Mouse (Mus musculus) olfactory bulb, adult 2 months (tissue): Measurements from ENCODE around the gene Chac2. TPM values are rescaled to one million over a fixed set of nuclear protein-coding genes. Genes with fewer than 3 reads are reported as not detected.
"Not testable (repeated sequence)": the region's sequence is repeated elsewhere in the genome, so short reads cannot be mapped to it uniquely, and the experiment has no call there.

ENCODE experiments used
- H3K27ac ChIP-seq: fragments of 200-500 bp; 2 replicates; pipeline ENCODE4 v1.5.1; 2012; ENCODE audit warnings: low read depth, low read length; ENCODE audit not compliant: insufficient read depth
- H3K4me1 ChIP-seq: fragments of 200-500 bp; 2 replicates; pipeline ENCODE4 v1.6.1; 2012; ENCODE audit warnings: low read length; ENCODE audit not compliant: control insufficient read depth, insufficient read depth
- H3K4me3 ChIP-seq: fragments of 200-500 bp; 2 replicates; pipeline ENCODE4 v1.5.1; 2012; ENCODE audit warnings: mild to moderate bottlenecking, low read depth, low read length, moderate library complexity; ENCODE audit not compliant: insufficient read depth
- CTCF ChIP-seq: fragments of 200-500 bp; IDR thresholded peaks from 2 replicates; pipeline ENCODE4 v1.5.1; 2012; ENCODE audit warnings: low read depth, mild to moderate bottlenecking, low read length, moderate library complexity; ENCODE audit not compliant: insufficient read depth
- POLR2A ChIP-seq: fragments of 200-500 bp; IDR thresholded peaks from 2 replicates; pipeline ENCODE4 v1.6.1; 2012; ENCODE audit warnings: mild to moderate bottlenecking, low read depth, low read length, moderate library complexity; ENCODE audit not compliant: insufficient read depth
- WGBS: fragments of 180-500 bp; shearing (Covaris S2); methylation state at CpG from one replicate; pipeline ENCODE4 v1.1.7; 2018; 5-methylcytosine and 5-hydroxymethylcytosine counted together
- polyA plus RNA-seq: library from polyadenylated mRNA; stranded (reverse); fragments of >200 nt; gene quantifications from 2 replicates; pipeline ENCODE4 v1.2.4, GENCODE M21; 2012; ENCODE audit warnings: low replicate concordance; ENCODE audit not compliant: missing spikeins, insufficient read depth, insufficient read length

The Chac2 gene
- polyA plus RNA-seq: not detected in 2 replicates

DNA sequence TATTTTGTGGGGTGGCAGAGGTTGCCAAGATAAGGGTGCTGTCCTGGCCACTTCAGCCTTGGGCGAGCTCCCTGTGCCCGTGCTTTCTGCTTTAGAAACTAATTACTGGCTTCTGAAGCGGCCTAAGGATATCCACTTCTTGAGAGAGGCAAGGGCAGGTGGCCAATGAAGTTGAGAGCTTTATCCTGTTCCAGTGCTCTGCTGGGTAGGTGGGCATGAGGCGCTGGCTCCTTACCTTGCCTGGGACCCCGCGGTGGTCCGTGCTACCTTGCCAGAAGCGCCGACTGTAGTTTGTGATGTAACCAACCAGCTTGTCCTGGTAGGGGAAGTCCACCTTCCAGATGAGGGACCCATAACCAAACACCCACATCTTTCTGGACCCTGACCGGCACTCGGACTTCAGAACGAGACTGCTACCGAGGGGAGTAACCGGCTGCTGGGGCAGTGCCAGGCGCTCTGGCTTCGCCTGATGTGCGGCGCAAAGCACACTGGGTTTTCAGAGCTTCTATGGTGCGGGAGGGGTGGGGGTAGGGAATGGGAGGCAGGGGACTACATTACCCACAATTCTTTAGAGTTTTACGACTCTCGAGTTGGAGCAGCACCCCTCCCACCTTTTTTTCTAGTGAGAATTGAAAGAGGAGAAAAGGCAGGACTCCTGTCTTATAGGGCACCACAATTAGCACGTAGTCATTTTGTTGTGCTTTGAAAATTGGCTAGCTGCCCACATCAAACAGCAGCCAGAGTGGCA lies at the start of gene Chac2:
Chac2 (minus strand) TSS at position 474 of the 748 bp plus-strand sequence.
- Histone ChIP-seq H3K4me3 (peak within 1 kb of the TSS; percentile 56), H3K27ac (peak within 1 kb of the TSS; percentile 5; the same call in 1 of the 2 replicates), H3K4me1 (no peaks in the 10 kb centered on the region)
- WGBS: under 1% methylated on average over 22 of the region's 22 CpGs
- no peak for TF ChIP-seq CTCF
- peak; percentile 68 for TF ChIP-seq POLR2A

- WGBS: 89% methylated on average over 4 of the region's 4 CpGs
- TF ChIP-seq POLR2A: no peak
- TF ChIP-seq CTCF: no peak
- H3K4me3 ChIP-seq: no peak overlapping the region
- no peaks in the 10 kb centered on the region for H3K4me1 ChIP-seq
- H3K27ac ChIP-seq: no peak overlapping the region
Observed at GRCm38 (mm10) chr11:31034958-31035357, 48.8 kb upstream of the Chac2 start.

GRCm38 (mm10) chr11:31017466-31017865 lies 31.3 kb upstream of the Chac2 start:
- not testable (repeated sequence) for H3K27ac ChIP-seq, H3K4me1 ChIP-seq, H3K4me3 ChIP-seq
- WGBS: 66% methylated on average over 15 of the region's 15 CpGs

DNA sequence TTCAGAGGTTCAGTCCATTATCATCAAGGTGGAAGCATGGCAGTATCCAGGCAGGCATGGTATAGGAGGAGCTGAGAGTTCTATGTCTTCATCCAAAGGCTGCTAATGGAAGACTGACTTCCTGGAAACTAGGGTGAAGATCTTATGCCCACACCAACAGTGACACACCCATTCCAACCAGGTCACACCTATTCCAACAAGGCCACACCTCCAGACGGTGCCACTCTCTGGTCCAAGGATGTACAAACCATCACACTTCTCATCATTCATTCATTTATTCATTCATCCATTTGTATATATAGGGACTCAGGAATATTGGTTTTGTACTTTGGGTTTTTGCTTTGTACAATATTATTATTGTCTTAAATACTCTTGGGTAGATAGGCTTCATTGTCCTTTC lies 23.5 kb upstream of the Chac2 start:
- H3K27ac ChIP-seq, H3K4me1 ChIP-seq, H3K4me3 ChIP-seq: not testable (repeated sequence)
- 96% methylated on average over 1 of the region's 1 CpGs for WGBS

DNA sequence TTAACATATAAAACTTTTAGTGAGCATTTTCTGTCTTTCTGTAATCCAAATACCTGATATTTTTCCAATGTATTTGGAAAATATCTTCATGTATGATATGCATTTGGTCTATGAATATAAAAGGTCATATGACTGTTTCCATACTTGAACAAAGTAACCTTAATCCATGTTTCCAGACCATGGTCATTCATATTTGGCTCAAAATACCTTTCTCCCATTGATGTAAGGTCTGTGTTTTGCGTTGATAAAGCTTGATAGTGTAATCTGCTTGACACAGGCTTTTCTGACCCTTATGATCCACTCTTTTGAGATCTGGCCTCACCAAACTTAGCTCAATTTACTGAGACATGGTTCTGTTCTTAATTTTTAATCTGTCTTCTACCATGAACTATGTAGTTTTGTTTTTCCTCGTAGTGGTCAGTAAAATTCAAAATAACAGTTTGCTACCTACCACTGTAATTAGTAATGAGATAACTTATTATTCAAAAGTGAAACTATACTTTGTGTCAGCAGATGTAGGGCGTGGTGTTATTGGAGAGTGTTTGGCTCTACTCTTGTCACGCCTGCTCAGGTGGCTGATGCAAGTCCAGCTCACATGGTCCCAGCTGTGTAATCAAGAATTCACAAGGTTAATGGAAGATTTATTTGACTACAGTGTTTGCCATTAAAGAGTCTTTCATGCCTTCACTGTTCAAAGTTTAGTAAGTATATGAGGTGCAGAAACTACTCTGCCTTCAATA lies 15.2 kb upstream of the Chac2 start:
- 95% methylated on average over 4 of the region's 4 CpGs for WGBS
- Histone ChIP-seq H3K27ac (no peak overlapping the region), H3K4me3 (no peak overlapping the region), H3K4me1 (no peaks in the 10 kb centered on the region)
- no peak for TF ChIP-seq POLR2A
- no peak for TF ChIP-seq CTCF

DNA sequence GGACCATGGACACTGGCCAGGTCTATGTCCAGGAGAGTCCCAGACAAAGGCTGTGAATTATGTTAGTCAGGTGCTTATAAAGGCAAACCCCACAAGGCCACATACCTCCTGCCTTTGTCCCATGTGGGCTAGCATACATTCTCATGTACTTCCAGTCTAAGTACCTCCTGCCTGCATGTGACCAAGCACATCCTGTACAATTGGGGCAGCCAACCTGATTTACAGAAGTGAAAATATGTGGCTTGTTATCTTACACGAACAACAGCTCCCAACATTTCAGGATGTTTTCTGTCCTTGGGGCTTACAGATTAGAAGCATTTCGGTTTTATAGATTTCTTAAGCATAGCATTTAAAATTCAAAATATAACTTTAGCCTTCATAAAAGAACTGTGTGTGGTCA lies 13.9 kb upstream of the Chac2 start:
- Histone ChIP-seq H3K4me1 (no peaks in the 10 kb centered on the region), H3K27ac (no peak overlapping the region), H3K4me3 (no peak overlapping the region)
- no peak for TF ChIP-seq CTCF
- no peak for TF ChIP-seq POLR2A
- WGBS: 97% methylated on average over 2 of the region's 2 CpGs

DNA sequence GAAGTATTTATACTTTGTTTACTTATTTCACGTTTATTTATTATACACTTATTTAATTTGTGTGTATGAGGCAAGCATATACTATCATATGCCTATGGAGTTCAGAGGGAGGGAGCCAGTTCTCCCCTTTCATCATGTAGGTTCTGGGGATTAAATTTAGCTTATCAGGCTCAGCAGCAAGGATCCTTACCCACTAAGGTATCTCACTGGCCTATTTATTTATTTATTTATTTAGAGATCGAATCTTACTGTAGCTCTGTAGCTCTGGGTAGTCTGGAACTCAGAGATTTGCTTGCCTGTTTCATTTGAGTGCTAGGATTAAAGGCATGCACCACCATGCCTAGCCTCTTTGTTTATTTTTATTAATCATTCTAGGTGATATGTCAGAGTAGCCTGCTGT lies 12.6 kb upstream of the Chac2 start:
- Histone ChIP-seq H3K27ac (no peak overlapping the region), H3K4me1 (no peaks in the 10 kb centered on the region), H3K4me3 (no peak overlapping the region)
- 90% methylated on average over 2 of the region's 2 CpGs for WGBS
- TF ChIP-seq POLR2A: no peak
- no peak for TF ChIP-seq CTCF

- Histone ChIP-seq H3K4me3 (no peak overlapping the region), H3K4me1 (no peaks in the 10 kb centered on the region), H3K27ac (no peak overlapping the region)
- TF ChIP-seq POLR2A (no peak), CTCF (no peak)
- 95% methylated on average over 5 of the region's 5 CpGs for WGBS
Observed at GRCm38 (mm10) chr11:30998199-30998598, 12.0 kb upstream of the Chac2 start.

DNA sequence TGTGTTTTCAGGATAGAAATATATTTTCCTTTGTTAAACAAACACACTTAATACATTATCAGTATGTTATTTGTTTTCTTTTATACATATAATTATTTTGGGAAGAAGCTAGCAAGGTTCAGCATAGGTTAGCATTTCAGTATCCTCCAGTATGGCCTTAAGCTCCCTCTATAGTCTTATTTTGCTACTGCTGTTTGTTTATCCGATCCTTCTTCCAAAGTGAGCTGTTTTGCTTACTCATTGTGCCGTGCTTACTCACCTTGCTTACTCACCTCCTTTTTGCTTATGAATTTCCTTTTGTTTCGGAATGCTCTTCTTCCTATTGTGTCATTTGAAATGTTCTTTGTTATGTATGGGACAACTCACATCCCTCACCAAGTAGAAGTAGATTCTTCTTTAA lies 10.5 kb upstream of the Chac2 start:
- Histone ChIP-seq H3K4me3 (no peak overlapping the region), H3K27ac (no peak overlapping the region), H3K4me1 (no peaks in the 10 kb centered on the region)
- TF ChIP-seq POLR2A (no peak), CTCF (no peak)
- WGBS: 67% methylated on average over 3 of the region's 3 CpGs
